Mouse (Mus musculus): ENCODE results near the gene Vmn2r7.
A peak's percentile ranks its signal among the peaks of the same experiment; 100 is the strongest.
"Not testable (repeated sequence)": the region's sequence is repeated elsewhere in the genome, so short reads cannot be mapped to it uniquely, and the experiment has no call there.

The Vmn2r7 gene

DNA sequence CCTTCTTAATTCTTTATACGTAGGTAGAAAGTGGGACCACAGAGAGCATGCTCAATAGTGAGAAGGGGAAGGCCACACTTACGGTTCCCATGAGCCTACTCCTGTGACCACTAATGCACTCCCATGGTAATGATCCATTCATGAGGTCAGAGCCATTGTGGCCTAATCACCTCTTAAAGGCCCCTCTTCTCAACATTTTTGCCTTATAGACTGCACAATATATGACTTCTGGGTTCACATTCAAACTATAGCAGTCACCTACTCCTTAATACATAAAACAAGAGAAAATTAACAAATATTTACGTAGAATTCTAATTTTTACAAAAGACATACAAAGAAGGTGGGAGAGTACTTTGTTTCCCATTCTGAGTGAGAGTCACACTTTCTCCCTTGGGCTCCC is at the start of gene Vmn2r7:
Gene Vmn2r7, minus strand, starts transcription at position 101 of the 400 bp plus-strand sequence.
- peak; percentile 28 for DNase-seq

DNA sequence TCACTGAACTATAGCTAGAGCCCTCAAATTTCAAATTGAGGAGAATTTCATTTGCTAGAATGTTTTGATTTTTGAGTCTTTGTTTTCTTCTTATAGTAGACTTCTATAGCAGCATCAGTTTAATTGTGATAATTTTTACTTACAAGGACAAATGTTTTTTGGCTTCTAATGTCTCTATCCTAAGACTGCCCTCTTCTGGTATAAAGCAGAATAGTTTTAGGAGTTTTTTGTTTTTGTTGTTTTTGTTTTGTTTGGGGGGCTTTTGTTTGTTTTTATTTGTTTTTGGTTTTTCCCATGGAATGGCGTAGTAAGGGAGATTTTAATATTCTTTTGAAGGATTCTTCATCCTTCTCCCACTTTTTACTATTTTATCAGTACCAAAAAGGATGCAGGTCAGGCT is 45.2 kb upstream of the Vmn2r7 start:
- DNase-seq = no peak

DNA sequence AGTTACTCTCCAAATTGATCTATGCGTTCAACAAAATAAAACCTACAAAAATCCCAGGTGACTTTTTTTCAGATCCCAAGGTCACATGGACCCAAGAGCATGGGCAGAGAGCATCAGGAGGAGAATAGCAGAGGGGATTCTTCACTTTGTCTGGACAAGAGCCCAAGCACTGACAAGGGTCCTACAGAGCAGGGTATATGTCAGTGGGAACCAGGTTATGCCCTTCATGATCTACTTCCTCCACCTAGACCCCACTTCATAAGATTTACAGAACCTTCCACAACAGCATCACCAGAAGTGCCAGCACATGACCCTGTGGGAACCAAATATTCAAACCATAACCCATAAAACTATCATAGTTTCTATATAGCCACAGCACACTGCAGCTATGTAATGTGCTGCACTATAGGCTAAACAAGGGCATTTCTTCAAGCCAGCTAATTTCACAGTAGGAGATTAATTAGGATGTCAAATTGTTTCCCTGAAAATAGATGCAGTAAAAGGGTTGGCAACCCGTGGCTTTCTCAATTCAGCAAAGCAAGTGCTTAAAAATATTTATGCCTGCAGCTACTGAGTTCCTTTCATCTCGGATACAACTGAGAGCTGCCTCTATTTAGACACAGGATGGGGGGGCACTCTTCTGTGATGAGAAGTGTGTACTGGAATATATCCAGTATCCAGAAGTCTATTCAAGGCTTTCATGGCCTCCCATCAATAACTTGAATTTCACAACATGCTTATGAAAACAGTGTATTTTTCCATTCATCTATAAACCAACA is 33.8 kb upstream of the Vmn2r7 start:
- no peak for DNase-seq

DNA sequence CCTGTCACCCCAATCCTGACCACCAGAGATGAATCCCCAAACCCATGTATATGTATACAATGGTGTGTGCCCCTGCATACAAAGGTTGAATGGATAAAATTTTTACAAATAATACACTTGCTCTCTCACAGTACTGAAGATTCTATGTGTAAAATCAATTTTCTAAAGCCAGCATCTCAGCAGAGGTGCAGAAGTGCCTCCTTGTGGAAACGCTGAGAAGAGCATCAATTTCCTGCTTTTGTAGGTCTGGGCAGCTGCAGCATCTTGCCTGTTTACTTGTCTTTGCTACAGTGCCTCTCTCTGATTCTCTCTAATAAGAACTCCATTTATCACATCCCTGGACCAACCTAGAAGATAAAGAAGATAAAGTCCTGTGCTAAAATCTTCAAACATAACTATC is 32.1 kb upstream of the Vmn2r7 start:
- no peak for DNase-seq

DNA sequence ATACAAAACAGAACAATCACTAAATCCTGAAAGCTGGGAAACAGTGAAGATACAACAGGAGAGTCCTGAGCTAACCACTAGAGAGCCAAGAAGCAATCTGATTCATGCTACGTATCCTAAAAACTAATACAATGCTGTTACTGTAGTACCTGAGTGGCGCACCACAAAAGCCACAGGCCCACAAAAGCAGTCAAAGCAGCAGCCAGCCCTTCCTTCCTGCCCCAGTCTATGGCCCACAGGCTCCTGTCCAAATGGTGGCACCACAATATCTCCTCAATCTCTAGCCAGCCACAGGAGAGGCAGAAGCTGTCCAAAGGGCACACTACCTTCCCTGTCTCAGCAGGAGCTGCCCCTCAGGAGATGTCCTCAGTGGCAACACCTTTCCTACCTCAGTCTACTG is 1.7 kb downstream of the Vmn2r7 start:
- DNase-seq = peak; percentile 61

DNA sequence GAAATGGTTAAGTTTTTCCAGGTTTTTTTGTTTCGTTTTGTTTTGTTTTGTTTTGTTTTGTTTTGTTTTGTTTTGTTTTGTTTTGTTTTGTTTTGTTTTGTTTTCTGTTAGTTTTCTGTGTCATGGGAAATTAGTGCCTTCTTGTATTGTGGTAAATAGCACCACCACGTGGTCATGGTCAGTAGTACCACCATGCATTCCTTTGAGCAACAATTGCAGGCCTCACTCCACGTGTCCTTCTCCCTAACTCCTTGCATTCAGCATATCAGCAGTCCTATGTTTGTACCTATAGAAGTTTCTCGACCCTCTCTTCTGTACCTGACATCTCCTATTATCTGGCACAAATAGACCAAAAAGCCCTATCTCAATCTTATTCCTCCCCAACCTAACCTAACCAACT is 2.3 kb downstream of the Vmn2r7 start:
- DNase-seq = peak; percentile 55

DNA sequence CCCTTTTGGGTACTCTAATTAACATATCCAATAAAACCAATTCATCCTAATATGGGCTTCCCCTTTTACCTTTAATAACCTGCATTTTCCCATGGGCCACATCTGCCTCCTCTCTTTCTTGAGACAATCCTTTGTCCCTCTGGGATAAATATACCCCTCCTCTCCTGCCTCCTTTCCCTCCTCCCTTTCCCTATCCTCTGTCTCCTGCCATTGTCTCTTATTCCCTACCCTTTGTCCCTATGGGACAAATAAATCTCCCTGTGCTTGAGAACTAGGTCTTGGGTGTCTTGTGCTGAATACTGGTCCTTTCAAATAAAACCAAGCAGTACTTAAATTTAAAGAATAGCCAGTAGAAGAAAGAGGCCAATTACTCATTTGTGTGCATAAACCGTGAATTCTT is 13.4 kb downstream of the Vmn2r7 start:
- DNase-seq = no peak

DNA sequence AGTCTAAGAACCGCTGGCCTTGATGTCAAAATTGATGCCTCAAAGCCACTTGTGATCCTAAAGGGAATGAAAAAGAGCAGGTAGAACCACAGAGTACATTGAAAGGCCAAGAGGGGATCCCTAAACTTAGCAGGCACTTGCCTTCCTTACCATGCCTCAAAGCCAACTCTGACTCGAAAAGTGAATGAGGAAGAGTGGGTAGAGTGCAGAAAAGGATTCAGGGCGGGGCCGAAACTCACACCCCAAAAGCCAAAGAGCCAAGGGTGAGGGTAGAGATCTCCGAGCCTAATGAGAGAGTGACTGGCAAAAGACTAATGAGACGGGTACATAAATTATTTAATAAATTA is 53.3 kb downstream of the Vmn2r7 start:
- no peak for DNase-seq

DNA sequence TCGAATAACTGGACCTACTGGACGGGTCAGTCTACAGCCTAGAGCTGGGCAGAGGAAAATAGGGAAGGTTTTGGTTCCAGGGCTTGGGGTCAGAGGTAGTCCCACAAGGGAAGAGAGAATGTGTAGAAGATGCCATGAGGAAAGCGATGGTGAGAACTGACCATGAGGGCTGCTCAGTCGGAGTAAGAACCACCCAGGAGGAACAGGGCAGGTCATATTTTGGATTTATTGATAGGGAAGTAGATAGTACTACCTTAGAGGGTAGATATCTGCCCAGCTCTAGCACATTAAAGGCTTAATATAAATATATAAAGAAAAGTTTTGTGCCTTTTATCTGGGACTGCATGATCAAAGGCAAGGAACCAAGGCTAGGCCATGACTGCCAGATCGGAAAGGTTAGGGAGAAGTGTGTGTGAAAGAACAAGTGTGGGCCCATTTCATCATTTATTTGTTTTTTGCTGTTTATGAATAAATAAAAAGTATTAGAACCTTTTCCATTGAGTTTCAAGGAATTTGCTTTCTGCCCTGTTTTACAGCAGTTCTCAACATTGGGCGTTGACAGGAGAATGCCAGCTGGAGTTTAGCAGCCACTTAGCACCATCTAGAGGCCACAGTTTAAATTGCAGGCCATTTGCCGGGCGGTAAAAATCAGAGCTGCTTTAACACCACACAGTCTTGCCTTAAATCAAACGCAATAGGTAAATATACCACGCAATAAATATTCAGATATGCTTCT is 53.9 kb downstream of the Vmn2r7 start:
- no peak for DNase-seq

DNA sequence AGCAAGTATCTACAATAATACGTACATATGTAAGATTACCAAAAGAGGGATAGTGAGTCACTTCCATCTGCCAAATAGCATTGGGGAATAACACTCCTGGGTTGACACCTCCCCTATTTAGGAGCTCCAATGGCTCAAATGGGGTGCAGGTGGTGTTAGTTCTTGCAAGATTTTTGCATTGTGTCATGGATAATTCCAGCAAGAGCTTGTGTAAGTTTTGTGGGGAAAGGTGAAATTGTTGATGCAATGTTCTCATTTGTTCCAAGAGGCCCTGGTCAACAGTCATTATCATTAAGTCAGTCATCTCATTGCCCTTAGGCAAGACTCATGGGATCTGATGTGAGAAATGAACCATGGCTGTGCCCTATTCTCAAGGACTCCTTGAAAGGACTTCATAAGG is 61.7 kb downstream of the Vmn2r7 start:
- DNase-seq = no peak

DNA sequence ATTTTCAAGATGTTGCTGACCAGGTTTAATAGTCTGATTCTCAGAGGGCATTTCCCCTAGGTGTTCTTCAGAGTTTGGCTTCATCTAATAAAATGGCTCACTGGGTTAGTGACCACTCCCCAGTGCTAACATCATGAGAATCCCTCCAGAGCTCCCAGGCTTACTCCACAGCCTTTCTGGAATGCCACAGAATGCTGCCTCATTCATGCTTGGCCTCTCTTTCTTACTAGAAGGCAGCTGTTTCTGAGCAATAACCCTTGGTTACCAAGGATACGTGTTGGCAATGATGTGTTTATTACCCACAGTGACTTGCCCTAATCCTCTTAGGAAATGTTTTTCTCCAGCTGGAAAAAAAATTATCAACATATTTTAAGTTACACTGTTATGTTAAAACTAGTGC is 72.4 kb downstream of the Vmn2r7 start:
- no peak for DNase-seq

DNA sequence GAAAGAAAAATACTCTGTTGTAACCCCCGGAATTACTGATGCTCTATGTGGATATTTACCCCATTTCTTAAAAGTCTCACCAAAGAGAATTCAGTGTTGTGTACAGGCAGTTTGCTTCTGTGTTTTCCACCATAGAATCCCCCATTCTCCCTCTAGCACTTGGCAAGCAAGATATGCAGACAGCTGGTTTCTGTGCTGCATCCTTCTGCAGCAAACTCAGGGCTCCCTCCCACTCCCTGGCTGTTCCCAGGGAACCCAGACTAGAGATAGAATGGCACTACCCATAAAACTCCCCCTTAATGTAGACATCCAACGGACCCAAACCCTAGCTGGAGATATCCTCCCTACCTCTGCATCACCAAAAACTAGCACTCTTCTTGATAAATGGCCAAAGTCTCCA is 88.4 kb downstream of the Vmn2r7 start:
- no peak for DNase-seq

DNA sequence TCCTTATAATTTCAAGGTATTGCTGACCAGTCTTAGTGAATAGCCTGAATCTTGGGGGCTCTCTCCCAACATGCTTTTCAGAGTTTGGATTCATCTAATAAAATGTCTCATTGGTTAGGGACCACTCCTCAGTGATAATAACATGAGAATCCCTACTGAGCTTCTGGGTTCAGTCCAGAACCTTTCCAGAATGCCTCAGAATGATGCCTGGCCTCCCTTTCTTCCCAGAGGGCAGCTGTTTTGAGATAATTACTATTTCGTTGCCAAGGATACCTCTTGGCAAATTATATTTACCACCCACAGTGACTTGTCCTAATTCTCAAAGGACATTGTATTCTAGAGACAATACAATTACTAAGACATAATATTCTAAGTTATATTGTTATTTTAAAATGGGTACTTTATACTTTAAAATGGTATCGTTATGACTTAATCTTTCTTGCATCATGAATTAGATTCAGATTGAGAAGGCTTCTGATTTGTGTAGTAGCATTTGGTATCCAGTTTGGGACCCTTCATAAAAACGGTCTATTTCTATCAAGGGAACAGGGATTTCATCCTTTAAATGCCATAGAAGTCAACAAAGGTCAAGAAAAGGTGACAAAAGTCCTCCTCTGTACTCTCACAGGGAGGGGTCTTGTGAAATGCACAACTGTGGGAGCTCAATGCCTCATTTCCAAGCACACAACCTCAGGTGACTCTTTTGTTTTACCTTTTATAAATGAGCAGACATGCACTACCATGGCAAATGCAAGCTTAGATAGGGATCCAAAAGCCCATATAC is 117.2 kb downstream of the Vmn2r7 start:
- not testable (repeated sequence) for DNase-seq

DNA sequence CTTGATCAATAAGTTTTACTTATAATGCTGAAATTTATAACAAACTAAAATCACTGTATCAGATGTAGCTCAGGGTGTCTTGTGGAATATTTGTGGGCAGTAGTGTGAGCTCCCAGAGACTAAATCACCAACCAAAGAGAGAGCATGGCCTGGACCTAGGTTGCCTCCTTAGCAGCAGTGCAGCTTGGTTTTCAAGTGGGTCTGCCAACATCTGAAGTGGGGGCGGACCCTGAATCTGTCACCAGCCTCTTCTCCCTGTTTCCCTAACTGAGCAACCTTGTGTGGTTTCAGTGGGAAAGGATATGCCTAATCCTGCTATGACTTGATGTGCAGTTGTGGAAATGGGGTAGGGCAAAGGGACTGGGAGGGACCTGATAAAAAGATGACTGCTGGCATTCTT is 118.8 kb downstream of the Vmn2r7 start:
- DNase-seq = not testable (repeated sequence)

DNA sequence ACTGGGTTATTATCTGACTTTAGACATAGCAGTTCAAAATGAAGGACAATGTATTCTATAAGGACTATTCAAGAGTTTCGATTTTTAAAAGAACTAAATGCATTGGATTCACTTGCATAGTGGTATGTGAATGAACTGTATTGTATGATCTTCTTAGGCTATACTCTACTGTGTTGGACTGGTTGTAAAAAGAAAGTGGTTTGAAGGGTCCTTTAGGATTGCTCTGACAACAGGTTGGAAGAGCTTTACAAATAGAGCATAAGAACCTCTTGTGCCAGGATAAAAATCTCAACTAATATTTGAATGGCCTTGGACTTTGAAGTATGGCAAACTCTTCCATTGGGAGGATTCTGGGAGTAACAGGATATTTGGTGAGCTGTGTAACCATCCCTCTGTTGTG is 168.5 kb downstream of the Vmn2r7 start:
- DNase-seq = not testable (repeated sequence)
